Mouse (Mus musculus): ENCODE measurements around the gene Ogfod1.

The Ogfod1 gene

GRCm38 (mm10) chr8:94036944-94037524 lies at the start of gene Ogfod1, which contains the start of gene Nudt21:
Gene Ogfod1 (plus strand): TSS chr8:94037198.
Gene Nudt21 (minus strand): TSS chr8:94037031.
- peak; percentile 95 for DNase-seq

- no peak for DNase-seq
Measured at GRCm38 (mm10) chr8:93989739-93990138, 47.3 kb upstream of the Ogfod1 start.

GRCm38 (mm10) chr8:93998961-93999360 lies 38.0 kb upstream of the Ogfod1 start:
- no peak for DNase-seq

- no peak for DNase-seq
Measured at GRCm38 (mm10) chr8:94004139-94004538, 32.9 kb upstream of the Ogfod1 start.

GRCm38 (mm10) chr8:94009243-94009845 lies 27.7 kb upstream of the Ogfod1 start:
- no peak for DNase-seq

GRCm38 (mm10) chr8:94010101-94010705 lies 26.8 kb upstream of the Ogfod1 start:
- no peak for DNase-seq

- no peak for DNase-seq
Measured at GRCm38 (mm10) chr8:94011076-94012012, 25.7 kb upstream of the Ogfod1 start.

GRCm38 (mm10) chr8:94012013-94012951 lies 24.7 kb upstream of the Ogfod1 start, which contains the start of gene Amfr:
Gene Amfr (minus strand): TSS chr8:94012842.
- peak; percentile 67 for DNase-seq

GRCm38 (mm10) chr8:94013026-94013612 lies 23.9 kb upstream of the Ogfod1 start:
- DNase-seq = no peak

- no peak for DNase-seq
Measured at GRCm38 (mm10) chr8:94023916-94024315, 13.1 kb upstream of the Ogfod1 start.

- DNase-seq = no peak
Measured at GRCm38 (mm10) chr8:94029701-94030100, 7.3 kb upstream of the Ogfod1 start.

GRCm38 (mm10) chr8:94033601-94034000 lies 3.4 kb upstream of the Ogfod1 start:
- no peak for DNase-seq

GRCm38 (mm10) chr8:94035200-94035599 lies 1.8 kb upstream of the Ogfod1 start:
- DNase-seq = no peak

GRCm38 (mm10) chr8:94036541-94036940 lies 457 bp upstream of the Ogfod1 start:
- DNase-seq = peak; percentile 57

- peak; percentile 15 for DNase-seq
Measured at GRCm38 (mm10) chr8:94037806-94038205, 808 bp downstream of the Ogfod1 start.

- no peak for DNase-seq
Measured at GRCm38 (mm10) chr8:94047845-94048244, 10.8 kb downstream of the Ogfod1 start.

GRCm38 (mm10) chr8:94052696-94053095 lies 15.7 kb downstream of the Ogfod1 start:
- no peak for DNase-seq

- DNase-seq = peak; percentile 55
Measured at GRCm38 (mm10) chr8:94057157-94057854, 20.3 kb downstream of the Ogfod1 start.

GRCm38 (mm10) chr8:94066121-94066863 lies 29.3 kb downstream of the Ogfod1 start:
- DNase-seq = no peak

GRCm38 (mm10) chr8:94068793-94069192 lies 31.8 kb downstream of the Ogfod1 start:
- DNase-seq = no peak

All from cerebellum, adult 8-10 months (tissue).